Mouse (Mus musculus) right cerebral cortex, postnatal 10 days (tissue): Measurements from ENCODE around the gene Tsfm.

ENCODE experiments used
- DNase-seq, 2 experiments: peaks; one replicate each; pipeline ENCODE4 v3.0.0; 2021; ENCODE audit warnings: low spot score in 2 of 2

Tsfm gene

GRCm38 (mm10) chr10:126987183-126988118 lies 43.2 kb downstream of the Tsfm start:
- DNase-seq: no peak

- peak; percentile 85 to 88 for DNase-seq
These were observed 44.1 kb downstream of the Tsfm start for GRCm38 (mm10) chr10:126986541-126986961.

- no peak for DNase-seq
These were observed 45.1 kb downstream of the Tsfm start for GRCm38 (mm10) chr10:126985579-126985978.

GRCm38 (mm10) chr10:126985127-126985526 lies 45.5 kb downstream of the Tsfm start:
- DNase-seq: peak in 1 of 2 experiments; percentile 26

GRCm38 (mm10) chr10:126984189-126985004 lies 46.2 kb downstream of the Tsfm start:
- DNase-seq: peak; percentile 63 to 71

- DNase-seq: peak in 1 of 2 experiments; percentile 32
These were observed 47.4 kb downstream of the Tsfm start for GRCm38 (mm10) chr10:126983193-126983725.

- DNase-seq: peak in 1 of 2 experiments; percentile 32
These were observed 48.9 kb downstream of the Tsfm start for GRCm38 (mm10) chr10:126981746-126982145.

- DNase-seq: peak in 1 of 2 experiments; percentile 58
These were observed 49.6 kb downstream of the Tsfm start for GRCm38 (mm10) chr10:126980933-126981530.

- peak; percentile 83 to 86 for DNase-seq
These were observed 50.3 kb downstream of the Tsfm start for GRCm38 (mm10) chr10:126980221-126980932.

- peak; percentile 63 to 71 for DNase-seq
These were observed 50.9 kb downstream of the Tsfm start for GRCm38 (mm10) chr10:126979636-126980151.

- DNase-seq: peak; percentile 69 to 75
These were observed 51.5 kb downstream of the Tsfm start for GRCm38 (mm10) chr10:126979121-126979635.

GRCm38 (mm10) chr10:126978277-126978994 lies 52.2 kb downstream of the Tsfm start, which contains the start of gene Ctdsp2:
Gene Ctdsp2 (plus strand): TSS chr10:126978717.
- DNase-seq: peak; percentile 100

- DNase-seq: peak in 1 of 2 experiments; percentile 34
These were observed 53.6 kb downstream of the Tsfm start for GRCm38 (mm10) chr10:126977076-126977475.

- DNase-seq: no peak
These were observed 54.9 kb downstream of the Tsfm start for GRCm38 (mm10) chr10:126975706-126976105.

- DNase-seq: no peak
These were observed 57.7 kb downstream of the Tsfm start for GRCm38 (mm10) chr10:126972988-126973387.

- no peak for DNase-seq
These were observed 58.5 kb downstream of the Tsfm start for GRCm38 (mm10) chr10:126972051-126972725.

- no peak for DNase-seq
These were observed 59.1 kb downstream of the Tsfm start for GRCm38 (mm10) chr10:126971363-126972050.

GRCm38 (mm10) chr10:126963821-126964220 lies 66.8 kb downstream of the Tsfm start:
- DNase-seq: no peak

- no peak for DNase-seq
These were observed 67.7 kb downstream of the Tsfm start for GRCm38 (mm10) chr10:126962966-126963330.
